Mouse (Mus musculus) MN1 (cell line): ENCODE measurements around the gene Rps6kb2.

Experiments
- DNase-seq: peaks from one replicate; pipeline ENCODE4 v3.0.0-alpha.2; 2016; ENCODE audit warnings: low spot score

Rps6kb2 gene

GRCm38 (mm10) chr19:4154437-4155222 is 8.5 kb downstream of the Rps6kb2 start:
- no peak for DNase-seq

DNA sequence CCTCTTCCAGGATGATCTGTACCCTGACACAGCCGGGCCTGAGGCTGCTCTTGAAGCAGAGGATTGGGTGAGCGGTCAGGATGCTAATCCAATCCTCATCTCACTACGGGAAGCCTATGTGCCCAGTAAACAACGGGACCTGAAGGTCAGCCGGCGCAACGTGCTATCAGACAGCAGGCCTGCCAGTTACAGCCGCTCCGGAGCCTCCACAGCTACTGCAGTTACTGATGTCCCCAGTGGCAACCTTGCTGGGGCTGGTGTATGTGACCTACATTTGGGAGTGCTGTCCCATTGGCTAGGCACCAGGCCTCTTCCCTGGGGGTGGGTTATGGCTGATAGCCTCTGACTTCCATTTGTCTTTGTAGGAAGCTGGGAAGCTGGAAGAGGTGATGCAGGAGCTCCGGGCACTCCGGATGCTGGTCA is 9.9 kb downstream of the Rps6kb2 start, which contains the start of gene Ptprcap:
Gene Ptprcap (plus strand): TSS at position 373 of the 423 bp plus-strand sequence.
- peak; percentile 51 for DNase-seq

DNA sequence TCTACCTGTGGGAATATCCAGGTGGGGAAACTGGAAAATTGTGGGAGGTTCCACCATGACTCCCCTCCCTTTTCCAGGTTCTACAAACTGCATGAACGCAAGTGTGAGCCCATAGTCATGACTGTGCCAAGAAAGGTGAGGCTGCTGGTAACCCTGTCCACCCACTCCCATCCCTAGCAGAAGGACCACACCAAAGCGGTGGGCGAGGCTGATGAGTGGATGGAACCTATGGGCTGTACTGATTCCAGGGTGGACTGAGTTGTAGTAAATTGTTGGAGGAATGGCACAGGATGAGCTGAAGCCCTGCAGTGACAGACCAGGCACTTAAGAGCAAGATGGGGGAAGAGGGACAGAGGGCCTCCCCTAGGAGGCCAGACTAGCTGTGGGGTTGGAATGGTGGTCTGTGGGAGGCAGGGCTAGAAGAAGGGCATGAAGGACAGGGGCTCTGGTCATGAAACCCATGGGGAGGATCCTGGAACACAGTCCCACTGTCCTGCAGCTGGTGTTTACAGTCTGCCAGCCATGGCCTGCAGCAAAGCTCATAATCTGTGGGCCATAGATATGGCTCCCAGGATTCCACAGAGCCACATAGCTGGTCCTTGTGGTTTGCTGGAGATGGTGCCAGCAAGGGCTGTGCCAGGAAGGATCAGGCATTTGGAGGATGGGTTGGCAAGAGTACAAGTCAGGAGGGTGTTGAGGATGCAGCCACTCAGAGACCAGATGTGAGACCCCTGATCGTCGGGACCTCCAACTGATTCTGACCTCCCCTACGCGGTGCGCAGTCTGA is 10.5 kb downstream of the Rps6kb2 start:
- DNase-seq, result no peak

DNA sequence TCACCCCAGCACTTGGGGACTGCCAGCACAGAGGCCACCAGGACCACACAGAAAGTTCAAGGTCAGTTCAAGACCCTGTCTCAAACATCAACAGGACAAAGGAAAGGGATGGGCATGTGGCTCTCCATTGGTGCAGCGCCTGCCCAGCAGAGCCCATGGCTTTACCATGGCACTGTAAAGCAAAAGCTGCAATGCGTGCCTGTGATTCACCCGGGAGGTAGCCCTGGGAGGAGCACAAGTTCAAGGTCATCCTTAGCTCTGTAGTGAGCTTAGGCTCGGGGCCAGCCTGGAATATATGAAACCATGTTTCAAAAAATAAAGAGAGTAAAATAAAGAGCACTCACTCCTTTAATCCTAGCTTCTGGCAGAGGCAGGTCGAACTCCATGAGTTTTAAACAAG is 11.3 kb downstream of the Rps6kb2 start:
- DNase-seq, result no peak

GRCm38 (mm10) chr19:4151488-4151860 is 11.7 kb downstream of the Rps6kb2 start:
- DNase-seq, result no peak

GRCm38 (mm10) chr19:4150567-4151487 is 12.3 kb downstream of the Rps6kb2 start:
- DNase-seq, result no peak

DNA sequence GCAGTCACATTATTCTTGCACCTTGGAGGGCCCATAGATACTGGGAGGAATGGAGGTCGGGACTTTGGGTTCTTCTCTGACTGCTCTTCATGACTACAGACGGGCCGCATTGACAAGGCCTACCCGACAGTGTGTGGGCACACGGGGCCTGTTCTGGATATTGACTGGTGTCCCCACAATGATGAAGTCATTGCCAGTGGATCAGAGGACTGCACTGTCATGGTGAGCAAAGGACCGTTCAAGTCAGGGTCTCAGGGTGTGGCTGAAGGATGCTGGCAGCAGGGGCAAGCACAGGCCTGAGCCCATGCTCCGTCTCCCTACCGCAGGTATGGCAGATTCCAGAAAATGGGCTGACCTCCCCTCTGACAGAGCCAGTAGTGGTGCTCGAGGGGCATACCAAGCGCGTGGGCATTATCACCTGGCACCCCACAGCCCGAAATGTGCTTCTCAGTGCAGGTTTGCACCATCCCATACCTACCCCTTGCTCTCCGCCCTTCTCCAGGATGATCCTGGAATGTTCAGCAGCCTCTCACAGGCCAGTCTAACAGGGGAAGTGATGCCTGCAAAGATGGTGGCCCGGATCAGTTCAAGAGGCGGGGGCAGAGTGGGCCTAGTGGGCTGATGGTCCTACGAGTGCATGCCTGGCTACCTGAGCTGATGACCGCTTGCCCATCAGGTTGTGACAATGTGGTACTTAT is 13.2 kb downstream of the Rps6kb2 start:
- no peak for DNase-seq

GRCm38 (mm10) chr19:4149283-4149682 is 13.9 kb downstream of the Rps6kb2 start:
- no peak for DNase-seq

GRCm38 (mm10) chr19:4148819-4149218 is 14.3 kb downstream of the Rps6kb2 start:
- no peak for DNase-seq

- DNase-seq, result peak; percentile 89
Observed at GRCm38 (mm10) chr19:4148491-4148806, 14.7 kb downstream of the Rps6kb2 start, which contains the start of gene Coro1b. Gene Coro1b (plus strand): TSS chr19:4148619.

DNA sequence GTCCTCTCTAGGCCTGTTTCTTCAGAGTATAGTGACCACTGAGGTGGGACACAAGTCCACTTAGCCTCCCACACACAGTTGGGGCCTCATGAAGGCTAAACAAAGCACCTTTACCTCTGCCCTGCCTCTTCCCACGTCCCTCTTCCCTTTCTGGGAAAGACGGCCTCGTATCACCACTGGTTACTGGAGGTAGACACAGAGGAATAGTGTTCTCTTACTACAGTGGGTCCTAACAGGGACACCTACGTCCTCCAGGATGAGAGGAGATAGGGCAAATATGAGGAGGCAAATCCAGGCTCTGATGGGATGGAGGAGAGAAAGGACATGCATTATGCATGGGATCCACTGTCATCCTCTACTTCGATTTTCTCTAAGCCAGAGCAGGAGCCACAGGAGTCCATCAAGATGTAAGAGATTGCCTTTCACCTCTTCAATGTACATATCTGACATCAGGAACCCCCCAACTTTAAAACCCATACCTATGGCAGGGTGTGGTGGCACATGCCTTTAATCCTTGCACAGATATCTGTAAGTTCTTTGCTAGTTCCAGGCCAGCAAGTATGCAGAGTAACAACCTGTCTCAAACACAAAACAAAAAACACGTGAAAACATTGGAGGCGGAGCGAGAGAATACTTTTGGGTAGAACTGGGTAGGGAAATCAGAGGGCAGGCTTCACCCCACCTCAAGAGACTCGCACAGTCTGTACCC is 15.2 kb downstream of the Rps6kb2 start:
- DNase-seq, result no peak

- DNase-seq, result no peak
Observed at GRCm38 (mm10) chr19:4147022-4147405, 16.1 kb downstream of the Rps6kb2 start.

- DNase-seq, result no peak
Observed at GRCm38 (mm10) chr19:4146366-4147021, 16.7 kb downstream of the Rps6kb2 start.

GRCm38 (mm10) chr19:4145936-4146335 is 17.2 kb downstream of the Rps6kb2 start:
- no peak for DNase-seq

DNA sequence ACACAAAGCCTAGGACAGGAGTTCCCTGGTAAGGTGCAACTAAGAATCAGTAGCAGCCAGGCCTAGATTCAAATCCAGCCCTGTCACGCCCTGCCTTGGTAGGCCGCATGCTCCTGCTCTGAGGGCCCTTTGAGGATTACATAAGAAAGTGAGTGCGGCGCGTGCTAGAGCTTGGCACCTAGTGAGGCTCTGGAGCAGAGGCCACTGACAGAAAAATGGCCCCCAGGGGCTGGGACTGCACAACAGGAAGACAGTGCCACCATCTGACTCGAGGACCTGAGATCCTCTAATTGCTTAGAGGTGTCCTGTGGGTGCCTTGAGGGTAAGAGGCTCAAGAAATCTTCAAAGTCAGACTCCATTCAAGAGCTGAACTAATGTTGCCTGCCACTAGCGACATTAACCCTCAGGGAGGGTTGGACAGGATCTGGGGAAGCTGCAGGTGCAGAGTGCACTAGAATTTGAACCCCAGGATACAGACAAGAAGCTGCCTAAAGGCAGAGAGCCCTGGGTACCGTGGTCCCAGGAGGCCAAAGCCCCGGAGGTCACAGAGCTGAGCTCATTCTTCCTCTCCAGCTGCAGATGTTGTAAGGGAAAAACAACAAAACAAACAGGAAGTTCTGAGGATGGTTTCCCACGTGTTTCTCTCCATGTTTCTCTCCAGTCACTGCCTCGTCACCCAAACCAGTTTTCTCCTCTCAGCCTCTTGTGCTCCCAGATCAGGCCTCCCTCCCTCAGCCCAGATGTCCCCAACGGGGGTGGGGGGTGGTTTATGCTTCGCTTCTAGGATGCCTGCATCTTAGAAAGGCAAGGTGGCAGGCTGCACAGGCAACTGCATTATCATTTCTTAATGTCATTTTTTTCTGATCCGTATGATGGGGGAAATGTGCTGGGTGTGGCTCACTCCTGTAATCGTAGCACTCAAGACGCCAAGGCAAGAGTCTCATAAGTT is 18.3 kb downstream of the Rps6kb2 start:
- no peak for DNase-seq

GRCm38 (mm10) chr19:4143759-4144268 is 19.3 kb downstream of the Rps6kb2 start, which contains the start of gene Cabp4:
Gene Cabp4 (minus strand): TSS chr19:4144033.
- DNase-seq, result no peak

DNA sequence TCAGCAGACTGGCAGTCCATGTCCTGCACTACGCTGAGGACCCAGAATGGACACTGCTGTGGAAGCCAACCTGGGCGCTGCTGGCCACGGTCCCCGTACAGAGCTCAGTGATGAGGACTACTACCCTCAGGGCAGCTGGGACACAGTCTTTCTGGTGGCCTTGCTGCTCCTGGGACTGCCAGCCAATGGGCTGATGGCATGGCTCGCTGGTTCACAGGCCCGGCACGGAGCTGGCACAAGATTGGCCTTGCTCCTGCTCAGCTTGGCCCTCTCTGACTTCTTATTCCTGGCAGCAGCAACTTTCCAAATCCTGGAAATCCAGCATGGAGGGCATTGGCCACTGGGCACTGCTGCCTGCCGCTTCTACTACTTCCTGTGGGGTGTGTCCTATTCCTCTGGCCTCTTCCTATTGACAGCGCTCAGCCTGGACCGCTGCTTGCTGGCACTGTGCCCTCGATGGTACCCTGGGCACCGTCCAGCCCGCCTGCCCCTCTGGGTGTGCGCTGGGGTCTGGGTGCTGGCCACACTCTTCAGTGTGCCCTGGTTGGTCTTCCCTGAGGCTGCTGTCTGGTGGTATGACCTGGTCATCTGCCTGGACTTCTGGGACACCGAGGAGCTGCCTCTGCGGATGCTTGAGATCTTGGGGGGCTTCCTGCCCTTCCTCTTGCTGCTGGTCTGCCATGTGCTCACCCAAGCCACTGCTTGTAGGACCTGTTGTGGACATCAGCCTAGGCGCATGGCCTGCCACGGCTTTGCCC is 20.6 kb downstream of the Rps6kb2 start:
- DNase-seq, result no peak

GRCm38 (mm10) chr19:4140147-4140546 is 23.0 kb downstream of the Rps6kb2 start:
- DNase-seq, result no peak
